Mouse (Mus musculus): Measurements from ENCODE around the gene Tmem177.

Tmem177 gene

DNA sequence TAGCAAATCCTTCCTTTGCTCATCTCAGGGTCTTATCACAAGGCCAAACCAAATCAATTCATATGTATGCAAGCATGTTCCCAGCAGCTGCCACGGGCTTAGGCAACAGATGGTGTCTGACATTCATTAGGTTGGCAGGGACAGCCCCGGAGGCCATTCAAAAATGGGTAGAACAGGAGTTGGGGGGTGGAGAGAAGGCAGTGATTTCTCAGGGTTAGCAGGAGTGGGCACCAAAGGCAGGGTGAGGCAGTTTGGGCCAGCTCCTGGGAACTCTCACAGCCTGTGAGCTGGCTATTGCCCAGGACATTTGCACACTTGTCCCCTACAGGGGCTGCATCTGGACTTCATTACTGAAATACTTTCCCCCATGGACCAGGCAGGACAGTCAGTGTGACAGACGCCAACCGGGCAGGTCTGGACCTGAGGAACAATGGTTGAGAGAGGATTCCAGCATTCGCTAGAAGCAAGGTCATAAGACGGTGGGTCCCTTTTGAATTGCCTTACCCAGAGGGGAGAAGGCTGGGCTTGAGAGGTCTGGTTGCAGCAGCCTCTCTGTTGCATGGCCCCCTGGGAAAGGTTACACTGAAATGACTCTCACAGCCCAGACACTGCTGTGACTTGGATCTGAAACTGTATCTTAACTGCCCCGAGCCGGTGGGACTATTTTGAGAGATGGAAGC is 10.3 kb downstream of the Tmem177 start:
- no peak for DNase-seq (ENCODE audit: low read depth, low spot score)
- Histone ChIP-seq H3K36me3 (ENCODE audit: control insufficient read depth, insufficient read depth, low read length, poor library complexity, severe bottlenecking) (no peaks in the 10 kb centered on the region), H3K27me3 (ENCODE audit: control insufficient read depth, insufficient read depth, low read length, poor library complexity, severe bottlenecking) (no peaks in the 10 kb centered on the region)

DNA sequence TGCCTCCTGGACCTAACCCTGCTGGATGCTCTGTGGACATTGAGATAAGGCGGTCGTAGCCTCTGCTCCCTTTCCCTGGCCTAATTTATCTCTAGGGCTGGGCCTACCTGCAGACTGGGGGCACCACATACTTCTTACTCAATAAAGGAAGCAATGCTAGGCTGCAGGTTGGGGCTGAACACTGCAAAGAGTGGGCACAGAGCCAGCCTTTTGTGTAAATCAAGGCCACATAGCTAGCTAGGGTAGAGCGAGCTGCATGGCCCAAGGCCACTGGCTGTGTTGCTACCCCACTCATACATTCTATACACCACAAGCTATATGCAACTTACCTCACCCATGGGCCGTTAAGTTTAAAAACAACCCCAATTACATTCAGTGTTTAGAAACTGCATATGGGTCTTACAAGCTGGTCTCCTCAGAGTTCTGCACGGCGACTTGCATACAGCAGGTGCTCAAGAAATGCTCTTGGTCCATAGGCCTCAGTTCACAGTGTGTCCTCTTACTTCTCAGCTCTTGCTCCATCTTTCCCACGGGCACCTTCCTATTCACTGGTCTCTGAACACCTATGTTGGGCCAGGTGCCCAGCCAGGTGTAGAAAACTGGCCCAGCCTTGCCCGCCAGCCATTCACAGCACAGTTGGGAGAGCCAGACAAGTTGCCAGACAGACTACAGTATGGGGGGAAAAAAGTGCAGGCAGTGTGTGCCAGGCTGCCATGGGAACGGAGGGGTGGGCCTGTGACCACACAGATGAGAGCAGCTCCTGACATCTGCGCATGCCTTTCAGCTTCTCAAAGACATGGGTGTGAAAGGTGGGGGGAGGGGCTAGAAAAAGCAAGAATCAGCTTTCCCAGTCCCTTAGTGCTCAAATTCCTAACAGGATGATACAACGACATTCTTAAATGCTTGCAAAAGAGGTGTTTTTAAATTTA is 13.5 kb downstream of the Tmem177 start:
- no peaks in the 10 kb centered on the region for H3K27me3 ChIP-seq (ENCODE audit: control insufficient read depth, insufficient read depth, low read length, poor library complexity, severe bottlenecking)
- no peak for DNase-seq (ENCODE audit: low read depth, low spot score)
- no peaks in the 10 kb centered on the region for H3K36me3 ChIP-seq (ENCODE audit: control insufficient read depth, insufficient read depth, low read length, poor library complexity, severe bottlenecking)

DNA sequence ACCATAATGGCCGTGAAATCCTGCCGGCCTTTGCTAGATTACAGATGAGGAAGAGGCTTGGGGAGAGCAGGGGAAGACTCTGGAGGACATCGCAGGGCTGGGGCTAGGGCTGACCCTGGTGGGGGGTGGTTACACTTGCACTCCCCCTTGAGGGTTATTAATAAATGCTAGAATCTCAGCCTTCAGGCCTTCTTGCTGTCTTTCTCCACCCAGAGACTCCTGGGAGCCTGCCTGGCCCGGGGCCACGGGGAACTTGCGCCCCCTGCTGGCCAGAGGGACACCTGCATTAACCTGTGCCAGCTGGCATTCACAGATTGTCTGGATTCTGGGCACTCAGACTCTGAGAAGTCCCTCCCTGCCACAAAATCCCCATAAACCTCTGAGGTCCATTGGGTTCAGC is 18.1 kb downstream of the Tmem177 start:
- H3K27me3 ChIP-seq (ENCODE audit: control insufficient read depth, insufficient read depth, low read length, poor library complexity, severe bottlenecking) = no peaks in the 10 kb centered on the region
- DNase-seq (ENCODE audit: low read depth, low spot score) = peak; percentile 78
- H3K36me3 ChIP-seq (ENCODE audit: control insufficient read depth, insufficient read depth, low read length, poor library complexity, severe bottlenecking) = no peaks in the 10 kb centered on the region

DNA sequence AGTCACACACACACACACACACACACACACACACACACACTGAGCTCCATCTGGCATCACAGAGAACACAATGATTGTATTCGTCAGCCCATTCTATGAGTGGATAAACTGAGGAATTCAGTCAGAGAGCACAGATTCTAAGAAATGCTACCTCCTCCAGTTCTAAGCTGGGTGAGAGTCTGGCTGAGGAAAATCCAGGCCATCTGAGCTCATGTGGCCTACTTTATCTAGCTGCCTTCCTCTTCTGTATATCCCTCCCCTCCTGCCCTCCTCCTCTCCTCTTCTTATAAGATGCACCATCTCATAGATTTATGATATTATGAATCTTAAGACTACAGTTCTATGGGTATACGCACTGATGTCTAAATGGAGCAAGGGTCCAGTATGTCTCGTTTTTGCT is 19.4 kb downstream of the Tmem177 start:
- H3K27me3 ChIP-seq (ENCODE audit: control insufficient read depth, insufficient read depth, low read length, poor library complexity, severe bottlenecking) = no peaks in the 10 kb centered on the region
- no peaks in the 10 kb centered on the region for H3K36me3 ChIP-seq (ENCODE audit: control insufficient read depth, insufficient read depth, low read length, poor library complexity, severe bottlenecking)
- DNase-seq (ENCODE audit: low read depth, low spot score) = no peak

DNA sequence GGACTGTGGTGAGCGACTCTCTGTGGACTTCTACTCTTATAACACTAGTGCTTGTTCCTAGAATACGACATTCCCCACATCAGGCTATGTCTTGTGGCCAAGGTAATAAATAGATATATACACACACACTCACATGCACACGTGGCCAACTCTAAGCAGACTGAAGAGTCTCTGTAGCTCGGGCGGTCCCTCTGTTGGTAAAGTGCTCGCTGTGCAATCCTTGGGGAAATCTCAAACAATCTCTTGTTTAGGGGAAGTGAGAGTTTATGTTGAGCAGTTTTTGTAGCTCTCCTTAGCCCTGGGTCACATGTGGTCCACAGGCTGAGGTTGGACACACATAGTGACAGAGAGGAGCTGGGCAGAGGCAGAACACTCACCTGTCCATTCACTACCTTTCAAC is 20.1 kb downstream of the Tmem177 start:
- no peaks in the 10 kb centered on the region for H3K36me3 ChIP-seq (ENCODE audit: control insufficient read depth, insufficient read depth, low read length, poor library complexity, severe bottlenecking)
- DNase-seq (ENCODE audit: low read depth, low spot score) = peak; percentile 18
- no peaks in the 10 kb centered on the region for H3K27me3 ChIP-seq (ENCODE audit: control insufficient read depth, insufficient read depth, low read length, poor library complexity, severe bottlenecking)

- Histone ChIP-seq H3K36me3 (ENCODE audit: control insufficient read depth, insufficient read depth, low read length, poor library complexity, severe bottlenecking) (no peaks in the 10 kb centered on the region), H3K27me3 (ENCODE audit: control insufficient read depth, insufficient read depth, low read length, poor library complexity, severe bottlenecking) (no peaks in the 10 kb centered on the region)
- no peak for DNase-seq (ENCODE audit: low read depth, low spot score)
Measured at GRCm38 (mm10) chr1:119891865-119892264, 21.1 kb downstream of the Tmem177 start.

GRCm38 (mm10) chr1:119891149-119891548 is 21.9 kb downstream of the Tmem177 start:
- Histone ChIP-seq H3K36me3 (ENCODE audit: control insufficient read depth, insufficient read depth, low read length, poor library complexity, severe bottlenecking) (no peaks in the 10 kb centered on the region), H3K27me3 (ENCODE audit: control insufficient read depth, insufficient read depth, low read length, poor library complexity, severe bottlenecking) (no peaks in the 10 kb centered on the region)
- DNase-seq (ENCODE audit: low read depth, low spot score) = no peak

DNA sequence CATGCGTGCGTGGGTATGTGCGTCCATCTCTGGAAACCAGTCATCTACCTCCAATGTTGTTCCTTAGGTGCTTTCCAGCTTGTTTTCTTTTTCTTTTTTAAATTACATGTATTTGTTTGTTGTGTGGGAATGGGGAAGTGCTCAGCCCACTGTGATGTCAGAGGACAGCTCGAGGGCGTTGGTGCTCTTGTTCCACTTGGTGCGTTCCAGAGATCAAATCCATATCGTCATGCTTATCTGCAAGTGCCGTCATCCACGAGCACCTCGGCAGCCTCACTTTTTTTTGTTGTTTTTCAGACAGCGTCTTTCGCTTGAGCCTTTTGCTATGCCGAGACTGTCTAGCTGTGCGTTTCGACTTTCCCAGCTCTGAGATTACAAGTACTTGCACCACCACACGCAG is 23.7 kb downstream of the Tmem177 start:
- H3K36me3 ChIP-seq (ENCODE audit: control insufficient read depth, insufficient read depth, low read length, poor library complexity, severe bottlenecking) = no peaks in the 10 kb centered on the region
- DNase-seq (ENCODE audit: low read depth, low spot score) = no peak

DNA sequence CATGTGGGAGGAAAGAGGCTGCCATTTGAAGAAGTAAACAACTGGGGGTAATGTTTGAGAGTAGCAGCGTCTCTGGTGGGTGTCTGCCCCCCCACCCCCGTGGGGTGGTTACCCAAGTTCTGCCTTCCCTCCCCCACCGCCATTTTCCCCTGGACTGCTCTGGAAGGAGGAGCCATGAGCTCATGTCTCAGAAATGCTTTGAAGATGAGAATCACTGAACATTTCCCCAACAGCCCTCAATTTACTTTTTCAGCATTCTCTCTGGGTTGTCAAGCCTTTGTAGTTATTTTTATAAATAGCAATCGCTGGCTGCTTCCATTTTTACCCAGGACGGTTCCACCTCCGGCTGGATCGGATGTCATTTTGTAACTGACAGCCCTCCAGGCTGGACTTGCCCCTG is 26.7 kb downstream of the Tmem177 start:
- DNase-seq (ENCODE audit: low read depth, low spot score) = no peak
- no peaks in the 10 kb centered on the region for H3K27me3 ChIP-seq (ENCODE audit: control insufficient read depth, insufficient read depth, low read length, poor library complexity, severe bottlenecking)
- no peaks in the 10 kb centered on the region for H3K36me3 ChIP-seq (ENCODE audit: control insufficient read depth, insufficient read depth, low read length, poor library complexity, severe bottlenecking)

More for the DNA sequence above, 23.7 kb downstream of the Tmem177 start:
- H3K27me3 ChIP-seq (ENCODE audit: control insufficient read depth, insufficient read depth, low read length, poor library complexity, severe bottlenecking) = no peaks in the 10 kb centered on the region

- H3K36me3 ChIP-seq (ENCODE audit: control insufficient read depth, insufficient read depth, low read length, poor library complexity, severe bottlenecking) = no peaks in the 10 kb centered on the region
- H3K27me3 ChIP-seq (ENCODE audit: control insufficient read depth, insufficient read depth, low read length, poor library complexity, severe bottlenecking) = no peaks in the 10 kb centered on the region
- no peak for DNase-seq (ENCODE audit: low read depth, low spot score)
Measured at GRCm38 (mm10) chr1:119884272-119884671, 28.7 kb downstream of the Tmem177 start.

GRCm38 (mm10) chr1:119878909-119879308 is 34.1 kb downstream of the Tmem177 start:
- DNase-seq (ENCODE audit: low read depth, low spot score) = no peak
- H3K27me3 ChIP-seq (ENCODE audit: control insufficient read depth, insufficient read depth, low read length, poor library complexity, severe bottlenecking) = no peaks in the 10 kb centered on the region
- no peaks in the 10 kb centered on the region for H3K36me3 ChIP-seq (ENCODE audit: control insufficient read depth, insufficient read depth, low read length, poor library complexity, severe bottlenecking)

GRCm38 (mm10) chr1:119877469-119877868 is 35.5 kb downstream of the Tmem177 start:
- DNase-seq (ENCODE audit: low read depth, low spot score) = no peak
- no peaks in the 10 kb centered on the region for H3K27me3 ChIP-seq (ENCODE audit: control insufficient read depth, insufficient read depth, low read length, poor library complexity, severe bottlenecking)
- H3K36me3 ChIP-seq (ENCODE audit: control insufficient read depth, insufficient read depth, low read length, poor library complexity, severe bottlenecking) = no peaks in the 10 kb centered on the region

GRCm38 (mm10) chr1:119868395-119869161 is 44.4 kb downstream of the Tmem177 start:
- H3K36me3 ChIP-seq (ENCODE audit: control insufficient read depth, insufficient read depth, low read length, poor library complexity, severe bottlenecking) = no peaks in the 10 kb centered on the region
- H3K27me3 ChIP-seq (ENCODE audit: control insufficient read depth, insufficient read depth, low read length, poor library complexity, severe bottlenecking) = no peaks in the 10 kb centered on the region
- no peak for DNase-seq (ENCODE audit: low read depth, low spot score)

DNA sequence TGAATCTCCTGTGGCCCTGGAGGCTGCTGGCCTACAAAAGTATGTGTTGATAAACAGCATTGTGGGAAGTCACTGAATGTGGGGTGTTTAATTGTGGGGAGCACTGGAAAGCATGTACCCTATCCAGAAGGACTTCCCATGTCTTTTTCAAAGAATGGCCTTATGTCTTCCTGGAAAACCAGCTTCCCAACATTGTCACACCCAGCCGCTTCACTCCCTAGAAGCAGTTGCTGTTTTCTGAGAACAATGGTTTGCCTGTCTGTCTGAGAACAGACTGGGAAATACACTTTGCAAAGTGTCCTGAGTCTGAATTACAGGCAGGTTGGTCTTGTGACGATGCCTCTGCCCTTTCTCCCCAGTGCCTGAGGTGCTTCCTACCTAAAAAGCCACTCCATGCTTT is 45.7 kb downstream of the Tmem177 start:
- Histone ChIP-seq H3K36me3 (ENCODE audit: control insufficient read depth, insufficient read depth, low read length, poor library complexity, severe bottlenecking) (no peaks in the 10 kb centered on the region), H3K27me3 (ENCODE audit: control insufficient read depth, insufficient read depth, low read length, poor library complexity, severe bottlenecking) (no peaks in the 10 kb centered on the region)
- DNase-seq (ENCODE audit: low read depth, low spot score) = no peak

DNA sequence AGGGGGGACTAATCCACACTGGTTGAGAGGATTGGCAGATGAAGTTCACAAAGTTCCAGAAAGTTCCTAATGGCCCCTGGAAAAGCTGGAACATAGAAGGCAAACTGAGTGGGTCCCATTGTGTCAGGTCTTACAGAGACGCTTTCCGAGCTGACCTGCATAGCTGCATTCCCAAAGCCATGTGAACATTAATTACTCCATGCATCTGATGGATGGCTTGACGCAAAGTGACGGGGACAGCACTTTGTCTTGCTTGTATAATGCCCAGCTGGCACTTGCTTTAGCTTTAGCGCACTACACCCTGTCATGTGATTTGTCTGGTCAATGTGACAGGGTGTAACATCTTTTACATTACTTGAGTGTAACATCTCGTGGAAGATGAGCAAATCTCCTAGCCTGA is 47.7 kb downstream of the Tmem177 start:
- Histone ChIP-seq H3K36me3 (ENCODE audit: control insufficient read depth, insufficient read depth, low read length, poor library complexity, severe bottlenecking) (no peaks in the 10 kb centered on the region), H3K27me3 (ENCODE audit: control insufficient read depth, insufficient read depth, low read length, poor library complexity, severe bottlenecking) (no peaks in the 10 kb centered on the region)
- DNase-seq (ENCODE audit: low read depth, low spot score) = no peak
